Mouse (Mus musculus): ENCODE measurements around the gene Hhat. TPM values are rescaled to one million over a fixed set of nuclear protein-coding genes. Genes with fewer than 3 reads are reported as not detected.

Hhat gene
- polyA plus RNA-seq, 1 experiment from 2014 or later = 4.8 TPM

DNA sequence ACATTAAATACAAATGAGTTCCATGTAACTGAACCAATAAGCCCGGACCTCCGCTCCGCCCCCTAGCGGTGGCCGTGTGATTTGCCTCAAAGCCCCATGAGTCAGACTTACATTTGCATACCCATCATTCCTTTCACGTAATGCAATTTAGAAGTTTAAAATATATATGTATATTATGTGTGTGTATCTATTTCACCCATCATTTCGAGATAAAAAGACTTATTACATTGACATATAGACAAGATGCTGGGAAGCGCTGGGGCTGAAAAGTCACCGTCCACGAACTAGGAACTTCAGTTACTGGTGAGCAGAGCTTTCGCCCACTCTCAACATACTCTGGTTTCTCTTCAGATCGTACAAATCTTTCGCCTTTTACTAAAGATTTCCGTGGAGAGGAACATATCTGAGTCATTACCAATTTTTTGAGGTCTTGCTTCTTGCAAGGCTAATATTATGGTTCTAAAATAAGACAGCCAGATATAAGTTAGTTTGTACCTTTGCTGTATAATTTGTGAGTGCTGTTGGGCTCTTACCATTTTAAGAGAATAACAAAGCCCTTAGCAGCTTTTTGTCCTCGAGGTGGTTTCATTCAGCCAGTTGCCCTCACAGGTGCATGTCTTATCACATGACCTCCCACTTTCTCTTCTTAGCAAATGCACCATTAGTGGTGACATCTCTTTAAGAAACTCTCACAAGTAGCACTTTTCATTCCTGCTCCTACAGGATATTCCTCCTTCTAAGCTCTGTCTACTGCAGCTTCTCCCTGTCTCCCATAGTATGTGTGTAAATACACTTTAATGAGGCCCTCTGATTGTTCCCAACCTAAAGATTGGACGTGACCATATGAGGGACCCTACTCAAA, 25.6 kb downstream of the Hhat start:
- H3K27me3 ChIP-seq (replicated peaks; ENCODE audit: control insufficient read depth, insufficient read depth, low read length) = no peaks in the 10 kb centered on the region
- H3K36me3 ChIP-seq (ENCODE audit: control insufficient read depth, insufficient read depth) = no peaks in the 10 kb centered on the region
- 23% methylated on average over 16 of the region's 16 CpGs for WGBS
- no peak overlapping the region for H3K4me3 ChIP-seq (ENCODE audit: low read depth, low read length)
- H3K4me2 ChIP-seq (replicated peaks; ENCODE audit: low read depth) = no peak overlapping the region; the same call in 1 of the 2 replicates
- H3K4me1 ChIP-seq (replicated peaks; ENCODE audit: control insufficient read depth, insufficient read depth, low read length) = no peaks in the 10 kb centered on the region
- ATAC-seq = peak; percentile 76
- no peaks in the 10 kb centered on the region for H3K9me3 ChIP-seq (ENCODE audit: control insufficient read depth)
- H3K27ac ChIP-seq (ENCODE audit: low read depth, low read length) = no peak overlapping the region
- no peak overlapping the region for H3K9ac ChIP-seq (ENCODE audit: low read depth, low read length)
- TF ChIP-seq CTCF (IDR thresholded peaks at IDR 0.05; ENCODE audit: low read depth) = peak; percentile 79

- Histone ChIP-seq H3K9me3 (ENCODE audit: control insufficient read depth) (no peaks in the 10 kb centered on the region), H3K4me2 (replicated peaks; ENCODE audit: low read depth) (no peak overlapping the region), H3K27me3 (replicated peaks; ENCODE audit: control insufficient read depth, insufficient read depth, low read length) (no peaks in the 10 kb centered on the region), H3K9ac (ENCODE audit: low read depth, low read length) (no peak overlapping the region), H3K27ac (ENCODE audit: low read depth, low read length) (no peak overlapping the region), H3K36me3 (ENCODE audit: control insufficient read depth, insufficient read depth) (no peaks in the 10 kb centered on the region), H3K4me1 (replicated peaks; ENCODE audit: control insufficient read depth, insufficient read depth, low read length) (no peaks in the 10 kb centered on the region), H3K4me3 (ENCODE audit: low read depth, low read length) (no peak overlapping the region)
- no peak for TF ChIP-seq CTCF (IDR thresholded peaks at IDR 0.05; ENCODE audit: low read depth)
- ATAC-seq = peak; percentile 32
- WGBS = 58% methylated on average over 3 of the region's 3 CpGs
Measured at GRCm38 (mm10) chr1:192744880-192745239, 26.2 kb downstream of the Hhat start.

DNA sequence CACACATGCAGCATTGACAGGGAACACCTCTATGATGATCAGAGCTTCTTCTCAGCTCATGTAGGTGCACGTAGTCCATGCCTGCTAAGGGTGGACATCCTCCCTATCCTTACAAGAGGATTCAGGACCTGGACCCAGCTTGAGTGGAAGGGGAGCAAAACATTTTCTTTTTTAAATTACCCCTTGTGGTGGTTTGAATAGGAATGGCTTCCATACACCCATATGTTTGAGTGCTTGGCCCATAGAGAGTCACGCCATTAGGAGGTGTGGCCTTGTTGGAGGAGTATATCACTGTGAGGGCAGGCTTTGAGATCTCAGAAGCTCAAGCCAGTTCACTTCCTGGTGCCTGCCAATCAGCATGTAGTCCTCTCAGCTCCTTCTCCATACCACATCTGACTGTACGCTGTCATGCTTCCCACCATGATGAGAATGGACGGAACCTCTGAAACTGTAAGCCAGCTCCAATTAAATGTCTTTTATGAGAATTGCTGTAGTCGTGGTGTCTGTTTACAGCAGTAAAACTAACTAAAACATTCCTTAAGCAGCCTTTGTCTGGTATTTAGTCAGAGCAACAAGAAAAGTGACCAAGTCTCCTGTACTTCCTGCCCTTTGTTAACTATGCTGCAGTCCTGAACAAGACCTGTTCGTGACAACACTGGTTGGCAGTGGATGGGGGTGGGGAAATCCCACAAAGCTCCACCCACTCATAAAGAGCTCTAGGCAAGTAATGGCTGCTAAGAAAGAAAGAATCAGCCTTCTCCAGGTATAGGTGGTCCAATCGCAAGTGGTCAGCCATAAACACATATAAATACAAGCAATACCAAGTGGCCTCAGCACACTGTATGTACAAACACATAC, 28.4 kb downstream of the Hhat start:
- no peaks in the 10 kb centered on the region for H3K4me1 ChIP-seq (replicated peaks; ENCODE audit: control insufficient read depth, insufficient read depth, low read length)
- WGBS = 77% methylated on average over 7 of the region's 7 CpGs
- no peaks in the 10 kb centered on the region for H3K27me3 ChIP-seq (replicated peaks; ENCODE audit: control insufficient read depth, insufficient read depth, low read length)
- TF ChIP-seq CTCF (IDR thresholded peaks at IDR 0.05; ENCODE audit: low read depth) = no peak
- H3K9ac ChIP-seq (ENCODE audit: low read depth, low read length) = no peak overlapping the region
- no peaks in the 10 kb centered on the region for H3K9me3 ChIP-seq (ENCODE audit: control insufficient read depth)
- H3K4me3 ChIP-seq (ENCODE audit: low read depth, low read length) = no peak overlapping the region
- H3K27ac ChIP-seq (ENCODE audit: low read depth, low read length) = no peak overlapping the region
- H3K4me2 ChIP-seq (replicated peaks; ENCODE audit: low read depth) = no peak overlapping the region
- H3K36me3 ChIP-seq (ENCODE audit: control insufficient read depth, insufficient read depth) = no peaks in the 10 kb centered on the region
- ATAC-seq = no peak

GRCm38 (mm10) chr1:192741896-192742295, 29.1 kb downstream of the Hhat start:
- Histone ChIP-seq H3K9me3 (ENCODE audit: control insufficient read depth) (no peaks in the 10 kb centered on the region), H3K4me3 (ENCODE audit: low read depth, low read length) (no peak overlapping the region), H3K9ac (ENCODE audit: low read depth, low read length) (no peak overlapping the region), H3K4me1 (replicated peaks; ENCODE audit: control insufficient read depth, insufficient read depth, low read length) (no peaks in the 10 kb centered on the region), H3K27me3 (replicated peaks; ENCODE audit: control insufficient read depth, insufficient read depth, low read length) (no peaks in the 10 kb centered on the region), H3K27ac (ENCODE audit: low read depth, low read length) (no peak overlapping the region), H3K4me2 (replicated peaks; ENCODE audit: low read depth) (no peak overlapping the region), H3K36me3 (ENCODE audit: control insufficient read depth, insufficient read depth) (no peaks in the 10 kb centered on the region)
- no peak for ATAC-seq
- no peak for TF ChIP-seq CTCF (IDR thresholded peaks at IDR 0.05; ENCODE audit: low read depth)
- WGBS = 76% methylated on average over 2 of the region's 2 CpGs

DNA sequence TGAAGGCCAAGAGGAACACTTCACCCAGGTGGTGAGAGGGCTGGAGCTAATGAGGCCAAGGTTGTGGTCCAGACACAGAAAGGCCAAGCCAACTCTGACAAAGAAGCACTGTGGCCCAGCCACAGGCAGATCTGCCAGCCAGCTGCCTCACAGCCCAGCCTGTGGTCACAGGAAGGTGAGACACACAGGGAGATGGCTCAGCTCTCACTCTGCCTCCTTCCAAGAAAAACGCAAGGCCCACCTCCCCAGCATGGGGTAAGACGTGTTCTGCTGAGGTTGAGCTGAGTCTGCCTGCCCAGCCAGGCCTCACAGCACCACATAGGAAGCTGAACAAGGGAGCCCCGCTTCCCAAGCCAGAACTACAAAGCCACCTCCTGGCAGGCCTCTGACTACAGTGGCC, 34.5 kb downstream of the Hhat start:
- no peaks in the 10 kb centered on the region for H3K4me1 ChIP-seq (replicated peaks; ENCODE audit: control insufficient read depth, insufficient read depth, low read length)
- no peaks in the 10 kb centered on the region for H3K9me3 ChIP-seq (ENCODE audit: control insufficient read depth)
- no peak overlapping the region for H3K4me2 ChIP-seq (replicated peaks; ENCODE audit: low read depth)
- no peaks in the 10 kb centered on the region for H3K36me3 ChIP-seq (ENCODE audit: control insufficient read depth, insufficient read depth)
- H3K27me3 ChIP-seq (replicated peaks; ENCODE audit: control insufficient read depth, insufficient read depth, low read length) = no peaks in the 10 kb centered on the region
- ATAC-seq = no peak
- 94% methylated on average over 3 of the region's 3 CpGs for WGBS
- H3K9ac ChIP-seq (ENCODE audit: low read depth, low read length) = no peak overlapping the region
- no peak overlapping the region; the same call in 1 of the 2 replicates for H3K27ac ChIP-seq (ENCODE audit: low read depth, low read length)
- H3K4me3 ChIP-seq (ENCODE audit: low read depth, low read length) = no peak overlapping the region
- TF ChIP-seq CTCF (IDR thresholded peaks at IDR 0.05; ENCODE audit: low read depth) = no peak

- no peak overlapping the region for H3K9ac ChIP-seq (ENCODE audit: low read depth, low read length)
- ATAC-seq = no peak
- H3K27ac ChIP-seq (ENCODE audit: low read depth, low read length) = no peak overlapping the region
- 53% methylated on average over 9 of the region's 9 CpGs for WGBS
- TF ChIP-seq CTCF (IDR thresholded peaks at IDR 0.05; ENCODE audit: low read depth) = no peak
- no peaks in the 10 kb centered on the region for H3K9me3 ChIP-seq (ENCODE audit: control insufficient read depth)
- H3K4me3 ChIP-seq (ENCODE audit: low read depth, low read length) = no peak overlapping the region
- H3K4me1 ChIP-seq (replicated peaks; ENCODE audit: control insufficient read depth, insufficient read depth, low read length) = no peaks in the 10 kb centered on the region
- H3K4me2 ChIP-seq (replicated peaks; ENCODE audit: low read depth) = no peak overlapping the region
- H3K27me3 ChIP-seq (replicated peaks; ENCODE audit: control insufficient read depth, insufficient read depth, low read length) = no peaks in the 10 kb centered on the region
- H3K36me3 ChIP-seq (ENCODE audit: control insufficient read depth, insufficient read depth) = no peaks in the 10 kb centered on the region
Measured at GRCm38 (mm10) chr1:192736002-192736426, 35.0 kb downstream of the Hhat start.

Measured in intestine, postnatal 0 days (tissue).